Mouse (Mus musculus): ENCODE results near the gene Ptgdr2. TPM values are rescaled to one million over a fixed set of nuclear protein-coding genes. Genes with fewer than 3 reads are reported as not detected.

The Ptgdr2 gene
- total RNA-seq, 2 experiments from 2014 or later: 0.25 TPM; not detected in 1

DNA sequence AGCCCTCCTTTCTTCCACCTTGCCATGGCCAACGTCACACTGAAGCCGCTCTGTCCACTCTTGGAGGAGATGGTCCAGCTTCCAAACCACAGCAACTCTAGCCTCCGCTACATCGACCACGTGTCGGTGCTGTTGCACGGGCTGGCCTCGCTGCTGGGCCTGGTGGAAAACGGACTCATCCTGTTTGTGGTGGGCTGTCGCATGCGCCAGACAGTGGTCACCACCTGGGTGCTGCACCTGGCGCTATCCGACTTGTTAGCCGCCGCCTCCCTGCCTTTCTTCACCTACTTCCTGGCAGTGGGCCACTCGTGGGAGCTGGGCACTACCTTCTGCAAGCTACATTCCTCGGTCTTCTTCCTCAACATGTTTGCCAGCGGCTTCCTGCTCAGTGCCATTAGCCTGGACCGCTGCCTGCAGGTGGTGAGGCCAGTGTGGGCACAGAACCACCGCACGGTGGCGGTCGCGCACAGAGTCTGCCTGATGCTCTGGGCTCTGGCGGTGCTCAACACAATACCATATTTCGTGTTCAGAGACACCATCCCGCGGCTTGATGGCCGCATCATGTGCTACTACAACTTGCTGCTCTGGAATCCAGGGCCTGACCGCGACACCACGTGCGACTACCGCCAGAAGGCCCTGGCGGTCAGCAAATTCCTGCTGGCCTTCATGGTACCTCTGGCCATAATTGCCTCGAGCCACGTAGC, 3.3 kb downstream of the Ptgdr2 start:
- peak; percentile 86 for TF ChIP-seq CTCF (conservative IDR thresholded peaks at IDR 0.05)
- peak; percentile 48 to 71 for DNase-seq (ENCODE audit: low spot score in 2 of 2)
- H3K27ac ChIP-seq: no peak overlapping the region
- H3K4me3 ChIP-seq: peak overlapping the region; percentile 19

DNA sequence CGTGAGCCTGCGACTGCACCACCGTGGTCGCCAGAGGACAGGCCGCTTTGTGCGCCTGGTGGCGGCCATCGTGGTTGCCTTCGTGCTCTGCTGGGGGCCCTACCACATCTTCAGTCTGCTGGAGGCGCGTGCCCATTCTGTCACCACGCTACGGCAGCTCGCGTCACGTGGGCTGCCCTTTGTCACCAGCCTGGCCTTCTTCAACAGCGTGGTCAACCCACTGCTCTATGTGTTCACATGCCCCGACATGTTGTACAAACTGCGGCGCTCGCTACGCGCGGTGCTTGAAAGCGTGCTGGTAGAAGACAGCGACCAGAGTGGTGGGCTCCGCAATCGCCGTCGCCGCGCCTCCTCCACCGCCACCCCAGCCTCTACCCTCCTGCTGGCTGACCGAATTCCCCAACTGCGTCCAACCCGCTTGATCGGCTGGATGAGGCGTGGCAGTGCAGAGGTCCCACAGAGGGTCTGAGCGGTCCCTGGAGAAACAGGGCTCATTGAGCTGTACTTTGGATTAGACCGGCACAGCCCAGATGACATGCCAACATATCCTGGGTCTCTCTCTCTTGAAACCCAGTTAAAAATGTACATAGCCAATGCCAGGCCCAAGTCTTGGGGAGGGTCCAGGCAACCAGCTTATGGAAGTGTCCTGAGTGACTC, 4.0 kb downstream of the Ptgdr2 start:
- peak in 1 of 2 experiments; percentile 15 for DNase-seq (ENCODE audit: low spot score in 2 of 2)
- no peak overlapping the region for H3K27ac ChIP-seq
- peak overlapping the region; percentile 19 for H3K4me3 ChIP-seq
- TF ChIP-seq CTCF (conservative IDR thresholded peaks at IDR 0.05): no peak

DNA sequence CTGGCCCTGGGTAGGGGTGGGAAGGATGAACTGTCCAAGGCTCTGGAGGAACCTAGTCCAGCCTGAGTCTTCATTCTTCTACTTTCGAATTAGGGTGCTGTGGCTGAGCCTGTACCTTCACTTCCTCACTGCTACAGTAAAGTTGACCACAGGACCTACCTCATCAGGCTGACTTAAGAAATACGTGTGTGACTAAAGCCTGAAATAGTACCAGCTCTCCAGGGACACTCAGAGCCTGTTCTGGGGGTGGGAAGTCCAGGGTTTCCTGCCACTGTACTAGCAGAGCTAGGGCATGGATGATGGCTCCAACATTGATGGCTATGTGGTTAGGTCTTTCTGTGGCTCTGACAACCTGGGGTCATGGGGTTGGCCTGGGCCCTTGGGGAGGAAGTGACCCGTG, 7.0 kb downstream of the Ptgdr2 start:
- Histone ChIP-seq H3K27ac (no peak overlapping the region), H3K4me3 (no peak overlapping the region)
- no peak for DNase-seq (ENCODE audit: low spot score in 2 of 2)
- no peak for TF ChIP-seq CTCF (conservative IDR thresholded peaks at IDR 0.05)

DNA sequence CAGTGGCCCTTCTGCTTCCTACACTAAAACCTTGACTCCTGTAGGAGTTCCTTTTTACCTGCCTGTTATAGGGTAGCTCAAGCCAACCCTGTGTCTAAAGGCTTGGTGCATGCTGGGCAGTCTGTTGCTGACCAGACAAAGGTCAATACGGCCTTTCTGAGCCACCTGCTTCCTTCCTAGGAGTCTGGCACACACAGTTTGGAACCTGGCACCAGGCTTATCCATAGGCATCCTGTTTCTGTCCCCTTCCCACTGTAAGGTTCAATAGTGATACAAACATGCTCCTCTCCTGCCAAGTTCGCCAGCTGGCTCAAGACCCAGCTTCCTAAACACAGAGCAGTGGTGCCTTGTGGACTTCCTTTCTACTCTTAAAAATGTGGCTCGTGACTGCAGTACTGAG, 9.5 kb downstream of the Ptgdr2 start:
- DNase-seq (ENCODE audit: low spot score in 2 of 2): no peak
- Histone ChIP-seq H3K4me3 (no peak overlapping the region), H3K27ac (no peak overlapping the region)
- no peak for TF ChIP-seq CTCF (conservative IDR thresholded peaks at IDR 0.05)

DNA sequence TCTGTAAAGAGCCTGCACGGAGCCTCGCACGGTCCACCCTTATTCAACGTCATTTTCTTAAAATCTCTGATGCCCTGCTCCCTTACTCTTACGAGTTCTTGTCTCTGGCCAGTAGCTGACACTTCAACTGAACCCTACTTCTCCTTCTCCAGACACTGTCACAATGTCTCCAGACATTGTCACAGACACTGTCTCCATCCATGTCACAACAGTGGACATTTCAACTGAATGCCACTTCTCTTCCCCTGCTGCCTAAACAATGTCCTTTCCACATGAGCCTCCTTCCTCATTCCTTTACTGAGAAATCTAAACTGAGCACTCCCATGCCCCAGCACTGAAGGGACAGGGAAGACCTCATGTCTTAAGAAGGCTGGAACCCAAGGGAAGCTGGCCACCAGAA, 10.3 kb downstream of the Ptgdr2 start:
- no peak for DNase-seq (ENCODE audit: low spot score in 2 of 2)
- H3K4me3 ChIP-seq: peak overlapping the region; percentile 19; the same call in 1 of the 2 replicates
- no peak for TF ChIP-seq CTCF (conservative IDR thresholded peaks at IDR 0.05)

DNA sequence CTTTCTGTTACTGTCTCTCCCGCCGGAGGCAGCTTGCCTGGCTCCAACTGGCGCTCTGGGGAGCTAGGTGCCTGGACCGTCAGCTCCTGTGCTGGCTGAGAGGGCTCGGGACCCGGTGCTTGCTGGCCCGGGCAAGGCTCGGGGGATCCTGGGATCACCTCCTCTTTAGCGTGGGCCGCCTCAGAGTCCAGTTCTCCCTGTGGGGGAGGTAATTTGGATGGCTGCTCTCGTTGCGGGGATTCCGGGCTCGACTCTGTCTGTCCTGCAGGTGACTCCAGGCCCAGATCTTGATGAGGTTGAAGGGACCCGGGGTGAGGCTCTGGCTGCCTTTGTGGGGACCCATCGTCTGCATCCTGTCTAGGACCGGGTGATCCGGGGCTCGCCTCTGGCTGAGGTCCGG, 11.5 kb downstream of the Ptgdr2 start:
- no peak for DNase-seq (ENCODE audit: low spot score in 2 of 2)
- Histone ChIP-seq H3K27ac (peak overlapping the region; percentile 81; the same call in 1 of the 2 replicates), H3K4me3 (peak overlapping the region; percentile 74)
- TF ChIP-seq CTCF (conservative IDR thresholded peaks at IDR 0.05): no peak

More for the DNA sequence above, 10.3 kb downstream of the Ptgdr2 start:
- H3K27ac ChIP-seq: no peak overlapping the region

DNA sequence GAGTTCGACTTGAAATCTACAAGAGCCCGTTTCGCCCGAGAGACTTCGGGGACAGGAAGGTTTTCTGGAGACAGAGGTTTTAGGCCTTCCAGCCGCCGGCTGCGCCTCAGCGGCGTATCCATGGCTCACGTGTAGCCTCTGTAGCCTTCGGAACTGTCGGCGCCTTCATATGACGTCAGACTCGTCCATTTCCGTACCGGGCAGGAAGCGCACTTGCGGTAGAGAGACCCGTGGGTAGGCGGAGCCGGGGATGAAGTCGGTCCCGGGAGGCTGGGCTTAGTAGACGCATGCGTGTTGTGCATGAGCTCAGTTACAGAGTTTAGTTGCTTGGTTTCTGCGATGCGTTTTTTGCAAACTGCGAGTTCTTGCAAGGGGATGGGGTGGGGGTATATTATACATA, 12.2 kb downstream of the Ptgdr2 start, which contains the start of gene Ccdc86:
Ccdc86 (minus strand) TSS at position 155 of the 400 bp plus-strand sequence.
- H3K27ac ChIP-seq: peak within 1 kb of the TSS; percentile 81
- peak; percentile 97 for DNase-seq (ENCODE audit: low spot score in 2 of 2)
- peak within 1 kb of the TSS; percentile 74 for H3K4me3 ChIP-seq
- TF ChIP-seq CTCF (conservative IDR thresholded peaks at IDR 0.05): no peak

DNA sequence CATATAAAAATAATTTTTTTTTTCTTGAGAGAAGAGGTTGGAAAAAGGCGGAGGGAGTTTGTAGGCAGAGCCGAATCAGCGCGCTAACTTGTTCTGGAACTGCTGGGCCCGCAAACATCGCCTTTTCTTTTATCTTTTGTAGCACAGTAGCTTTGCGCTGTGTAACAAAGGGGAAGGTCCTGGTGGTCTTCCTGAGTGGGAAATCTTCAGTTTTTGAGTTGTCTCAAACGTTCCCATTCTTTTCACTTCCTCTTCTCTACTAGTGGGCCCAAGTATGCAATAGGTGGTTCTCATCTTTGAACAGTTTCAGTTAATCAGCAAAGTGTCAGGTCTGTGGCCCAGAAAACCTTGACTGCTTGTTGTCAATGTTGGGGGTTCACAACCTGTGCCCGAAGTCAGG, 12.6 kb downstream of the Ptgdr2 start:
- peak overlapping the region; percentile 40 for H3K4me3 ChIP-seq
- TF ChIP-seq CTCF (conservative IDR thresholded peaks at IDR 0.05): no peak
- no peak for DNase-seq (ENCODE audit: low spot score in 2 of 2)
- peak overlapping the region; percentile 75 for H3K27ac ChIP-seq

DNA sequence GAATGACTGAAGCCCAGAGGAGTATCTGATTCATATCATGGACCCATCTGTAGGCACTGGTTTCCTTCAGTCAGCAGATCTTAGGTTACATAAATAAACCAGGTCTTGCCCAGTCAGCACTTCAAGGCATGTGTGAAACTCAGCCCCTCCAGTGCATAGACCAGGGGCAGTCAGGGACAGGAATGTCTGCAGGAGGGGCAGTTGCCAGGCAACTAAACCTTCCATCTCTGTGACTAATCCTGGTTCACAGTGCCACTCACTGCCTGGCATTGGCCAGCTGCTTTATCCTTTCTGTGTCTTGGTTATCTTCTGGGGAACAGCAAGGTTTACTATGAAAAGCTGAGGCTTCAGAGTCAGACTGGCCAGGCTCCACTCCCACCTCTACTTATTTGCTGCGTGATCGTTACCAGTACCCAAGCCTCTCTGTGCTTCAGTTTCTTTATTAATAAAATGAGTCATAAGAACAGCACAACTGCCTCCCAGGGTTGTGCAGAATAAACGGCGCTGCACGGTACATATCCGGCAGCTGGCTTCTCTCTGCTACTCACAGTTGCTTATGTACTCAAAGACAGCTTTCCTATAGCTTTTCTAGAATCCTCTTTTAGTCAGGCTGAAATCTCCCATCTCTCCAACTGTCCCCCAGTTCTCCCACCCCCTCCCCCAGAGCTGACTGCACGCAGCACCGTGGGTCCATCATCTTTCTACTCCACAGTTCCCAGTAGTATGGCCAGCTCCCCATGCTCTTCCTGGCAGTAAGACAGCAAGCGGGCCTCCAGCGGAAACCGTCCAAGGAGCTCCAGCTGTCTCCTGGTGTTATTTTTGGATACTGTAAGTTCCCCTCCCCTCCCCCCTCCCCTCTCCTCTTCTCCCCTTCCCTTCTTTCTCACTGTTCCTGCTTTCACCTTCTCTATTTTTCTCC, 15.3 kb downstream of the Ptgdr2 start:
- TF ChIP-seq CTCF (conservative IDR thresholded peaks at IDR 0.05): no peak
- Histone ChIP-seq H3K4me3 (no peak overlapping the region), H3K27ac (peak overlapping the region; percentile 76)
- DNase-seq (ENCODE audit: low spot score in 2 of 2): peak in 1 of 2 experiments; percentile 25

DNA sequence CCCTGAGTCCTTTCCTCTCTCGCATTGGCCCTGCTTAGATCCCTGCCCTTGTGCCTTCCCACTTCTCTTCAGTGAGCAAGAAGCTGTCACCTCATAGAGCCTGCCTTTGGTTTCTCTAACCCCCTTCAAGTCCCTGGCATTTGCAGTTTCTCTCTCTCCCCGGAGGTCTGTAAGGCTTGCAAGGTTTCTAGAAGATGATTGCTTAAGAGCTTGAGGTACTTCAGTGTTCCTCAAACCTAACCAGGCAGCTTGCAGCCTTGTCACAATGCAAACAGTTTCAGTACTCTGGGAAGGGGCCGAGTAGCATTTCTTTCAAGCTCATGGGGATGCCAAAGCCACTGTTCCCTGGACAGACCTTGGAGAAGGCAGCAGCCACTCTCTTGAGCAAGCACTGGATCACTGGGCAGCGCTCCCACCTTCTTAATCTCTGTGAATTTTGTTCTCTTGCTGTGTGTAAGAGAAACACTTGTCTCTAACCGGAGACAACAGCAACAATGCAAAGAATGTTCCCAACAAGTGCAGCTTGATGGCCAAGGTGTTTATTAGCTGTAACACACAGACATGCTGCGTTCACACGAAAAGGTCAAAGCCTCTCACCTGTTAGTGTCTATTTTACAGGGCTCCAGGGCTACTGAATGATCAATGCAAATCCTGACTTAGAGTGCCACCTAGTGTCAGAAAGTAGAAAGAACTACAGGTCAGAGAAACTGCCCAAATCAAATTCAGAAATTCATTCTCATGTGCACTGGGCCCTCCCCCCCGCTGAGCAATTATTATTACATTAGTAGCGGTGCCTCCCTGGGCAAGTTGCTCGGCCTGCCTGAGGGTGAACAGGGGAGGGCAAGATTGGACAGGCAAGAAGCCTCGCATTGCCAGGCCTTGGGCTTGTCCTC, 22.4 kb downstream of the Ptgdr2 start:
- TF ChIP-seq CTCF (conservative IDR thresholded peaks at IDR 0.05): peak; percentile 91
- no peak overlapping the region for H3K27ac ChIP-seq
- no peak overlapping the region for H3K4me3 ChIP-seq
- DNase-seq (ENCODE audit: low spot score in 2 of 2): peak; percentile 65 to 73

DNA sequence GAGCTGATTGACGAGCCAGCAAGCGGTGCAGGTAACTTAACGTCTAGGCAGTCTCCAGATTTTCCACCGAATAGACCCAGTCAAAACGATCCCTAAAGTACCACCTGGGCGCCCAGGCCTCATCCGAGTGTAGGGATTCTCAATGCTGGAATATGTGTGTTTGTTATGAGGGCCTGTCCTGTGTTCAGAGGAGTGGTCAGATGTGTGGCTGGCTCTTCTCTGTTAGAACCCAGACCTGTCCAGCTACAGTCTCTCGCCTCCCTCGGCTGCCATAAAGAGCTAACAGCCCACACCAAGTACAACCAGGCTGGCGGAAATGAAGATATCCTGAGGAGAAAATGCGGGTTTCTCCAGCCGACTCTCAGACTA, 23.0 kb downstream of the Ptgdr2 start:
- Histone ChIP-seq H3K4me3 (no peak overlapping the region), H3K27ac (no peak overlapping the region)
- TF ChIP-seq CTCF (conservative IDR thresholded peaks at IDR 0.05): no peak
- no peak for DNase-seq (ENCODE audit: low spot score in 2 of 2)

DNA sequence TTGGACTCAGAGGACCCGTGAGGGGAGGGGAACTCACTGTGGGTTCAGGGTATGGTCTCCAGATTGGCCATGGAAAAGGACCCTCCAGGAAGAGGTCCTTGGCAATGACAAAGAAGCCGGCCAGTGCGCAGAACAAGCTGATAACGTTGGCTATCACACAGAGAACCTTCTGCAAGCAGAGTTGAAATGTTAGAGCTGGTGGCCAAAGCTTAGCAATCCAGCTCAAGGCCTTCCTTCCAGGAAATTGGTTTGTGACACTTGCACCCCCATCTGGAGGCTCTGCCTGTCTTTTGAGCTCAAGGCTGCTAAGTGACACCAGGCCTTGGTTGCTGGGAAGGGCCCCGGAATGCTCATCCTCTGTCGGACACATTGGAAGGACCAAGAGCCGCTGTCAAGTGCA, 28.8 kb downstream of the Ptgdr2 start:
- Histone ChIP-seq H3K4me3 (no peak overlapping the region), H3K27ac (no peak overlapping the region)
- DNase-seq (ENCODE audit: low spot score in 2 of 2): no peak
- no peak for TF ChIP-seq CTCF (conservative IDR thresholded peaks at IDR 0.05)

All from layer of hippocampus, adult 2 months (tissue).